Mouse (Mus musculus) stomach, postnatal 0 days (tissue): ENCODE measurements at regions not wholly inside any gene's neighbourhood (a gene's known extent, or its start where the extent isn't known, plus 50 kb on each side); places are given as distances from the start of the nearest gene placed in this dataset.

Source experiments
- CTCF ChIP-seq: IDR thresholded peaks from 2 replicates; pipeline ENCODE4 v1.5.1; 2016; ENCODE audit warnings: antibody characterized with exemption, low read depth, mild to moderate bottlenecking, moderate library complexity
- EP300 ChIP-seq: optimal IDR thresholded peaks from 2 replicates; pipeline ENCODE3; 2016; ENCODE audit warnings: antibody characterized with exemption

GRCm38 (mm10) chr11:114238316-114238715 is 171.5 kb upstream of the Sdk2 start:
- TF ChIP-seq EP300, result no peak
- no peak for TF ChIP-seq CTCF
